Mouse (Mus musculus) lung, adult 2 months (tissue): ENCODE results near the gene Gm28308. TPM values are rescaled to one million over a fixed set of nuclear protein-coding genes. Genes with fewer than 3 reads are reported as not detected.

Experiments used
- DNase-seq: peaks from one replicate; pipeline ENCODE4 v3.0.0; 2022
- H3K4me1 ChIP-seq: fragments of 200-500 bp; 2 replicates; pipeline ENCODE4 v1.6.1; 2011; ENCODE audit warnings: low read length; ENCODE audit not compliant: control insufficient read depth, insufficient read depth
- H3K4me3 ChIP-seq: fragments of 200-500 bp; replicated peaks from 2 replicates; pipeline ENCODE3; 2011; ENCODE audit warnings: low read depth, mild to moderate bottlenecking, control low read depth, low read length; ENCODE audit errors: extremely low read depth
- CTCF ChIP-seq: fragments of 200-500 bp; IDR thresholded peaks from 2 replicates; pipeline ENCODE4 v1.5.1; 2011; ENCODE audit warnings: mild to moderate bottlenecking, low read length, control low read depth; ENCODE audit not compliant: insufficient read depth
- POLR2A ChIP-seq: fragments of 200-500 bp; IDR thresholded peaks from 2 replicates; pipeline ENCODE4 v1.6.1; 2011; ENCODE audit warnings: low read depth, mild to moderate bottlenecking, control low read depth, low read length, borderline replicate concordance; ENCODE audit errors: extremely low read depth
- WGBS: fragments of 180-500 bp; shearing (Covaris S2); methylation state at CpG from one replicate; pipeline ENCODE4 v1.1.7; 2018; 5-methylcytosine and 5-hydroxymethylcytosine counted together
- polyA plus RNA-seq: library from polyadenylated mRNA; depleted of rRNA; stranded (reverse); fragments of >200 nt; gene quantifications from 2 replicates; pipeline ENCODE4 v1.2.3, GENCODE M21; 2012; rRNA removed

The Gm28308 gene
- 0.37 and 0.39 TPM in 2 replicates for polyA plus RNA-seq

DNA sequence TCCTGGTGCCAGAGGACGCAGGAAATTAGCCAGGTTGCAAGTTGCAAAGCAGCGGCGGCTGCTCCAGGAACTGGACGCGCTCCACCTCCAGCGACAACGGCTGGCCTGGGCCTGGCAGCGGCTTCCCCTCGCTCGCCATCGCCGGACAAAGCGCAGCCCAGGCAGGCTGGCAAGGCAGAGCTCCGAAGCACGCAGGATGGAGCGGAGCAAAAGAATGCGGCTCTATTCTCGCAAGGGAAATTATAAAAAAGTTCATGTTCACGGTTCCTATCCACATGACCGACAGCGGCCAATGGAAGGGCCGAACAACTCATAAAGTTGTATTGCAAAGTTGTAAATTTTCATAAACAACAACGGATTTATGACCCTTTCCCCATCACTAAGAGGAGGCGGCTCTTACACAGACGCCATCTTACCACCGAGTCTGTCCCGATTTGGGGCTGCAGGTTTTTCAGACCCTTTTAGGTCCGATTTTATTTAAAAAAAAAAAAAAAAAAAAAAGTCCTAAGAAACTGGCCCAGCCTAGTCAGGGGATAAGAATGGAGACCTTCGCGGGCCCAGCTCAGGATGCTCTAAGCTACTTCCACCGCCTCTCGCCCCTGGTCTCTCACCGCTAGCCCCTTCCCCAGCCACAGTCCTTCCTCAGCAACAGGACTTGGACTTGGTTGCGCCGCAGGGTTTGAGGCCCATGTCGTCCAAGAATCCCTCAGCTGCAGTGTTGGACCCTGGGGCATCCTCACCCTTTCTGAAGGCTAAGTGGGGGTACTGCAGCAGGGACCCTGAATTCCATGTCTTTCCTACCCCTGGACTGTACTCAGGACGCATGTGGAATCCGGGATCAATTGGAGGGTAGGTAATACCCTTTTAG, at the start of gene Gm28308, which contains the start of gene Hoxa3:
Gene Gm28308, minus strand, starts transcription at position 221 of the 868 bp plus-strand sequence.
Gene Hoxa3, minus strand, starts transcription at position 218 of the 868 bp plus-strand sequence.
- peaks cover 15% of the 10 kb centered on the region for H3K4me1 ChIP-seq
- H3K4me3 ChIP-seq, result peak within 1 kb of the TSS; percentile 69
- TF ChIP-seq CTCF (no peak), POLR2A (peak; percentile 40; the same call in 1 of the 2 replicates)
- DNase-seq, result no peak
- WGBS, result 11% methylated on average over 38 of the region's 38 CpGs

DNA sequence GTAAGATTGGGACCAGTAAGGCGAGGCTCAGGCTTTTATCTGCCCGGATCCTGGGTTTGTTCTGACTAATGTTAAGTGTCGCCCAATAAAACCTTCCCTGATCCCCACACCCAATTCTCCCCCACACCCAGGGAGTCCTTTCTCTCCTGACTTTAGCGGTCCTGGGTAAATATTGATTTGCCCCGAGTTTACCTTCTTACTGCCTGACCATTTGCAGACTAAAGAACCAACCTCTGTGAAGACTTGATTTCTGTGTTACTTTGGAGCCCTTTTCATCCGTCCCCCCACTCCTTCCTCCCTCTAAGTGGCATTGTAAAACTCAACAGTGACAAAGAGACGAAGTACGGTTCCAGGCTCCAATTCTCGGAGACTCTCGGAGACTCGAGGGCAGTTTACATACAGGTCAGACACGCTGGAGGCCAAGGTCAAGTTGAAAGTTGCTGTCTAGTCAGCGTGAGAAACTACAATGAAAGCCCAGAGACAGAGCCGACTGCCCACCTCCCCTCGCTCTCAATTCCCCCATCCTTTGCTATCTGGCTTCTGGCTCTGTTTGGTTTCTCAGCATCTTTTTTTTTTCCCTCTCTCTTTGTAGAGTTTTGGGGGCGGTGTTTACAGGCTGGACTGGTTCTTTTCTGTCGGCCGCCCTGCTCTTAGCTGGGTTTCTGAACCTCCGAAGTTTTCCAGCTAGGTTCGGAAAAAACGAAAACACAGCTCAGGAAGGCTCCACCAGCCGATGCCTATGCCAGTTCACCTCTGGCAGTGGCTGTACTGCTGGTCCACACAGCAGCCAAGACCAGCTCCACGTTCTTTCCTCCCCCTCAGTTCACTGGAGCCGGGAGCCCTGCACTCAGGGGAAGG, 49.6 kb upstream of the Gm28308 start:
- TF ChIP-seq CTCF, result no peak
- no peak for TF ChIP-seq POLR2A
- no peak for DNase-seq
- Histone ChIP-seq H3K4me3 (no peak overlapping the region), H3K4me1 (peaks cover 3% of the 10 kb centered on the region; the same call in 1 of the 2 replicates)
- WGBS, result 6% methylated on average over 24 of the region's 24 CpGs

DNA sequence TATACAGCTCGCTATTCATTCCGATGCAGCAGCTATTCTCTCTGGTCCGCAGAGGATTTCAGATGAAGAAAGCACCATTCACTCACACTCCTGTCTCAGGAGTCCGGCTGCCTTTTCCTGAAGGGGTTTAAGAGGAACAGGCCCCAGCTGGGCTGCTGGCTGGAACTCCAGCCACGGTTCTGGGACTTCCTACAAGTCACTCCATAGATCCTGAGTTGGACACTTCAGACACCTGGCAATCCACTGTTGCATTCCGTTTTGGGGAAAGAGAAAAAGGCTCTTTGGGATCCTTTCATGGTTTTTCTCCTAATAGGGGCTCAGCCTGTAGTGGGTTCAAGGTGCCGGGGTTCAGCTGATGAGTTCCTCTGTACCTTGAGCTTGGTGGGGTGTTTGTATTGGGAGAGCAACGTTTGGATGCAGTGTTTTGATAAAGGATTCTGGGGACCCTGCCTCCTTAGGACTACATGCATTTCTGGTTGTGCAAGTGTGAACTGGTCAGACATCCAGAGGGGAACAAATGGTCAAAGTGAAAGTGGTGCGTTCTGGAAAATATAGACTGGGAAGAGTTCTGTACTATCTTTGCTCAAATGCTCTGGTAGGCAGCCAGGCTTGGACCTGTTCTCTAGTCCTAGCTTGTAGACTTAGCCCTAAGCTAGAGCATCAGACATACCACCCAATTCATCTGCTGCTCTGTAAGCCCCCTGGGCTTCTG, 48.8 kb upstream of the Gm28308 start:
- 11% methylated on average over 9 of the region's 9 CpGs for WGBS
- no peak overlapping the region for H3K4me3 ChIP-seq
- TF ChIP-seq CTCF, result no peak
- no peak for TF ChIP-seq POLR2A
- DNase-seq, result no peak
- H3K4me1 ChIP-seq, result peaks cover 3% of the 10 kb centered on the region; the same call in 1 of the 2 replicates

DNA sequence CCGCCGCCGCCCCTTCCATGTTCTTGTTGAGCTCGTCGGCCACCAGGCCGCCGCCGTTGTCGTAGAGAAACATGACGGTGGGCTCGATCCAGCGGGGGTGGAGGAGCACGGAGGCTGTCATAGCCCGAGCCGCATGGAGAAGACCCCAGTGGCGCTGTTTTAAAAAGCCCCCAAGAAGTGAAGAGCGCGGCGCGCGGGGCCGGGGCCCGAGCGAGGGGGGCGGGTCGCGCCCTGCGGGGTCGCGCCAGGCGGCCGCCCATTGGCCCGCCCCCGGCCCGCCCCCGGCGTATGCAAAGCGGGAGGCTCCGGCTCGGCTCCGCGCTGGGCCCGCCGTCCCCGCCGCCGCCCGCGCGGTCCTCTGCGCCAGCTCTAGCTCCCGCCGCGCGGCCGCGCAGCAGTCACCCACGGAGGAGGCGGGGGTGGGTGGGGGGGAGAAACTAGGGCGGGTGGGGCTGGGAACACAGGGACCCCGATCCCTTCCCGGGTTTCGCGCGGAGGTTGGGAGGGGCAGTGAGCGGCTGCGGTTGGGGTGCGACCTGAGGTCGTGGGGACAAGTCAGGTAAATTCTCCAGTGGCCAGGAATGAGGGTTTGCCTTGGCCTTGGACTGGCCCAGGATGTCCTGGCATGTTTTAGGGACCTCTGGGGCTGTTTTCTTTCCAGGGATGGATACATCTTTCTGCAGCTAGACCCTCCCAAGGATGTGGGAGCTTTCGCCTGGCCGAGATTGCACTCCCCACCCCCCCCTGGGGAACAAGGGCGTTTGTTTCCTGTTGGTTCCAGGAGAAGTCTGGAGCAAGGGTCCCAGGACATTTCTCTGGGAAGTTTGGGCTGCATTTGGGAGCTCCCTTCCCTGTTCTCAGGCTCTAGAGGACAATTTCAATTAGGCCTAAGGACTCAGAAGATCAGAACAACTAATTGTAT, 47.8 kb upstream of the Gm28308 start, which contains the start of gene Hoxa13:
Gene Hoxa13, minus strand, starts transcription at position 227 of the 922 bp plus-strand sequence.
- no peak for TF ChIP-seq POLR2A
- TF ChIP-seq CTCF, result no peak
- 3% methylated on average over 48 of the region's 72 CpGs for WGBS
- H3K4me3 ChIP-seq, result no peak within 1 kb of the TSS
- peaks cover 3% of the 10 kb centered on the region; the same call in 1 of the 2 replicates for H3K4me1 ChIP-seq
- no peak for DNase-seq

DNA sequence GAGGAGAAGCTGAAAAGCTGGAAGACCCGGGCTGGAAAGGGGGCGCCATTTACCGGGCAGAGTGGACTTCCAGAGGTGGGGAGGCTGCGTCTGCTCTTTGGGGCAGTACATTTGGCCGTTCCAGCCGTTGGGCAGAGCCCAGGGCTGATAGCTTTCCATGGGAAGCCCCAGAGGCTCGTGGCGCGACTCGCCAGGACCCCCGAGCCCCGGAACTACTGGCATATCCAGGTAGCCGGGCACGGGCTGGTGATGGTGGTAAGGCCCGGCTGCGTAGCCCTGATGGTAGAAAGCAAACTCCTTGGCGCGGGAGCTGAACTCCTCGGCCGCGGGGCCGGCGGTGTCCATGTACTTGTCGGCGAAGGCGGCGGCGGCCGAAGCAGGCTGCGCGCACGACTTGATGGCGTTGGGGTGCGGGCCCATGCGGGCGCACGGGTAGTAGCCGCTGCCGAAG, 46.7 kb upstream of the Gm28308 start:
- WGBS, result 3% methylated on average over 39 of the region's 39 CpGs
- Histone ChIP-seq H3K4me3 (no peak overlapping the region), H3K4me1 (peaks cover 3% of the 10 kb centered on the region; the same call in 1 of the 2 replicates)
- DNase-seq, result no peak
- TF ChIP-seq POLR2A, result no peak
- no peak for TF ChIP-seq CTCF

DNA sequence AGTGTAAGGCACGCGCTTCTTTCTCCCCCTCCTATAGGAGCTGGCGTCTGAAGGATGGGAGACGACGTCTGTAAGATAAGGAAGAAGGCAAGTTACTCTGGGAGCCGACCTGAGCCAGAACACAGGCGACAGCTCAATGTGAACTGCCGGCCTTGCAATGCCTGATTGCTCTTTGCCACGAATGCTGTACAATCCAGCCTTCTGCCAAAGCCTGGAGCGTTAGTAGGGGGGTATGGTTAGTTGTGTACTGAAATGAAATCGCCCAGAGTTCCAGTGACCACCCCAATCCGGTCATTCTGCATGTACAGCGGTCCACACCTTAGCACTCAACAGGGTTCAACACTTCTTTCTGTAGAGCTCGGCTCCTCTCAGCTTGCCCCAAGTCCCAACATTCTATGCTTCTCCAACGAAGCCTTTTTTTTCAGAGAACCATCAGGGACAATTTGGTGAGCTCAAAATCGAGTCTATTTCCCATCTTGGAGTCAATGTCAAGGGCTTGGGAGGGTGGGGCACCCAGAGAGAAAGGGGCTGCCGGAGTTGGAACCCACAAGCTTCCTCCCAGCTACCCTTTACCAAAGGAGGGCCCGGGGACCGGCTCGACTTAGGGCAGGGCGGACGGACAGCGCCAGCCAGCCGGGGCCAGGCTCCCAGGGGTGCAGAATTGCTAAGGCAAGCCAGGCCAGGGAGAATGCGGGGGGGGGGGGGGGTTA, 46.1 kb upstream of the Gm28308 start:
- TF ChIP-seq CTCF (no peak), POLR2A (no peak)
- Histone ChIP-seq H3K4me1 (peaks cover 3% of the 10 kb centered on the region; the same call in 1 of the 2 replicates), H3K4me3 (no peak overlapping the region)
- no peak for DNase-seq
- WGBS, result 6% methylated on average over 25 of the region's 25 CpGs

DNA sequence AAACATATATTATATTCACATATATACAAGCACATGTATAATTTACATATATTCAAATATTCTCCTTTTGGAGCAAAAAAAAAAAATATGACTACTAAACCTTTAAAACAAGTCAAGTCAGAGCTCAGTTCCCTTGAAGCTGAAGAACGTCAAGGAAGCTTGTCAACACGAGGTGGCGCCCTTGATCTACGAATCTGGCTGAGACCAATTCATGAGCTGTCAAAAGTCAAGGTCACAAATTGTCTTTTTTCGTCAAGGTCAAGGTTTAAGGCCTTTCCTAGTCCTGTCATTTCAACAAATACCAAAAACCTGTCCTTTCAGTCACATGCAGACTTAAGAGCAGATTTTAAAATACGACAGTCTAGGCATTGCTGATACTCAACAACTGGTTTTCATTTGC, 43.8 kb upstream of the Gm28308 start:
- under 1% methylated on average over 6 of the region's 6 CpGs for WGBS
- TF ChIP-seq POLR2A (no peak), CTCF (peak; percentile 70)
- H3K4me3 ChIP-seq, result no peak overlapping the region
- peaks cover 3% of the 10 kb centered on the region; the same call in 1 of the 2 replicates for H3K4me1 ChIP-seq
- DNase-seq, result peak; percentile 79
